Mouse (Mus musculus) gastrocnemius, postnatal 10 days (tissue): ENCODE results near the gene Rab42. TPM values are rescaled to one million over a fixed set of nuclear protein-coding genes. Genes with fewer than 3 reads are reported as not detected.
"Not testable (repeated sequence)": the region's sequence is repeated elsewhere in the genome, so short reads cannot be mapped to it uniquely, and the experiment has no call there.

Source experiments
- DNase-seq: peaks from one replicate; pipeline ENCODE4 v3.0.0; 2021; ENCODE audit warnings: mixed read lengths
- total RNA-seq, 2 experiments: library from RNA; stranded (reverse); gene quantifications; 2 replicates each; pipeline ENCODE4 v1.2.3; 2021

The Rab42 gene
- total RNA-seq, 2 experiments from 2014 or later: 0.72 to 0.87 TPM

- DNase-seq: no peak
Measured at GRCm38 (mm10) chr4:132311801-132312200, 8.6 kb upstream of the Rab42 start.

GRCm38 (mm10) chr4:132311209-132311608 is 8.0 kb upstream of the Rab42 start:
- no peak for DNase-seq

- peak; percentile 33 for DNase-seq
Measured at GRCm38 (mm10) chr4:132309849-132310472, 6.8 kb upstream of the Rab42 start.

- DNase-seq: no peak
Measured at GRCm38 (mm10) chr4:132309140-132309848, 6.1 kb upstream of the Rab42 start.

- peak; percentile 80 for DNase-seq
Measured at GRCm38 (mm10) chr4:132308437-132309139, 5.4 kb upstream of the Rab42 start.

GRCm38 (mm10) chr4:132306004-132306403 is 2.8 kb upstream of the Rab42 start:
- DNase-seq: no peak

GRCm38 (mm10) chr4:132305276-132305675 is 2.1 kb upstream of the Rab42 start:
- DNase-seq: no peak

- DNase-seq: not testable (repeated sequence)
Measured at GRCm38 (mm10) chr4:132303484-132303883, 299 bp upstream of the Rab42 start.

- DNase-seq: no peak
Measured at GRCm38 (mm10) chr4:132301965-132302938, 933 bp downstream of the Rab42 start.

- peak; percentile 44 for DNase-seq
Measured at GRCm38 (mm10) chr4:132301486-132301885, 1.7 kb downstream of the Rab42 start.

- no peak for DNase-seq
Measured at GRCm38 (mm10) chr4:132299849-132300248, 3.3 kb downstream of the Rab42 start.

- no peak for DNase-seq
Measured at GRCm38 (mm10) chr4:132295696-132296390, 7.3 kb downstream of the Rab42 start.

- no peak for DNase-seq
Measured at GRCm38 (mm10) chr4:132293682-132294240, 9.4 kb downstream of the Rab42 start.

- DNase-seq: peak; percentile 58
Measured at GRCm38 (mm10) chr4:132292988-132293387, 10.2 kb downstream of the Rab42 start.

GRCm38 (mm10) chr4:132291624-132292335 is 11.4 kb downstream of the Rab42 start:
- no peak for DNase-seq

GRCm38 (mm10) chr4:132291056-132291455 is 12.1 kb downstream of the Rab42 start:
- DNase-seq: no peak

GRCm38 (mm10) chr4:132288840-132289239 is 14.3 kb downstream of the Rab42 start:
- DNase-seq: not testable (repeated sequence)

GRCm38 (mm10) chr4:132275949-132276348 is 27.2 kb downstream of the Rab42 start:
- no peak for DNase-seq

- peak; percentile 92 for DNase-seq
Measured at GRCm38 (mm10) chr4:132274156-132274862, 28.9 kb downstream of the Rab42 start, which contains the start of gene Taf12. Gene Taf12, plus strand, starts transcription at chr4:132274375.

- DNase-seq: peak; percentile 52
Measured at GRCm38 (mm10) chr4:132273166-132273565, 30.0 kb downstream of the Rab42 start.
